In the genomic region with DNA sequence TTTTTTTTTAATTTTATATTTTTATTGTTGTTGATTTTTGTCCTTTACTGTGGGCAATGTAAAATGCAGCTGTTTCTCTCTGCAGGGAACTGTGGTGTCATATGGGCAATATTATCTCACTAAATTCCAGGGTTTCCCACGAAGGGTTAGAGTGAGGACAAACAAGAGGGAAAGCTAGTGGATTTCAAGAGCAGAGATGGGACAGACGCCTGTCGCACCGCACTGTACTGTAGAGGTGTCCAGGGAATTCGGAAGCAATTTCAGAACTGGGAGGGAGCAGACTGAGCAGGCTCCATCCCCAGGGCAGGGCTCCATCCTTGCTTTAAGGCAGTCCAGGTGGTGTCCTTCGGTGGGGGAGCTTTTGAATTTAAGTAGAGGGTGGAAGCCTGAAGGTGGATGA, we compare ENCODE assay signal across 8 mouse cellular contexts. TPM values are rescaled to one million over a fixed set of nuclear protein-coding genes. Genes with fewer than 3 reads are reported as not detected.
DNase-seq lines count a peak whose midpoint lies in the region; ATAC-seq and TF ChIP-seq lines count a peak whose summit lies in the region.

No protein-coding gene starts in this region.

- TF ChIP-seq POLR2A in testis, adult 2 months (IDR thresholded peaks at IDR 0.05; ENCODE audit: control insufficient read depth, low read depth, low read length), result no peak

- peak overlapping the region; percentile 60 for H3K4me2 ChIP-seq in heart, embryonic 11.5 days
- peak overlapping the region; percentile 55 for H3K4me2 ChIP-seq in kidney, embryonic 16.5 days (replicated peaks; ENCODE audit: low read depth, low read length)

- H3K27me3 ChIP-seq in testis, adult 2 months (ENCODE audit: control insufficient read depth, insufficient read depth, low read length), result no peaks in the 10 kb centered on the region
- H3K27me3 ChIP-seq in heart, embryonic 11.5 days (ENCODE audit: control insufficient read depth, insufficient read depth, low read length), result no peaks in the 10 kb centered on the region
- H3K27me3 ChIP-seq in kidney, embryonic 16.5 days (ENCODE audit: insufficient read depth, low read length), result no peaks in the 10 kb centered on the region
- no peaks in the 10 kb centered on the region for H3K27me3 ChIP-seq in megakaryocyte, embryonic 14.5 days (replicated peaks)

- 0 out of 2 replicates have a peak, but pooled peaks have one; percentile 40 for ATAC-seq in heart, embryonic 11.5 days (replicated peaks; ENCODE audit: insufficient number of reproducible peaks, low FRiP score, low TSS enrichment)
- ATAC-seq in kidney, embryonic 16.5 days (ENCODE audit: low FRiP score, low TSS enrichment), result peak; percentile 58; the same call in 1 of the 2 replicates

- H3K4me1 ChIP-seq in testis, adult 2 months (ENCODE audit: control insufficient read depth, insufficient read depth, low read length), result 0 out of 2 replicates have a peak, but pooled peaks cover 2% of the 10 kb centered on the region
- peaks cover 2% of the 10 kb centered on the region; the same call in 1 of the 2 replicates for H3K4me1 ChIP-seq in heart, embryonic 11.5 days (ENCODE audit: control insufficient read depth, insufficient read depth, low read length)
- peaks cover 10% of the 10 kb centered on the region; the same call in 1 of the 2 replicates for H3K4me1 ChIP-seq in kidney, embryonic 16.5 days (ENCODE audit: insufficient read depth, low read length)
- peaks cover 8% of the 10 kb centered on the region; the same call in 1 of the 2 replicates for H3K4me1 ChIP-seq in megakaryocyte, embryonic 14.5 days

- no peak for DNase-seq in testis, postnatal 10 days (ENCODE audit: low spot score)
- DNase-seq in urinary bladder, adult 2 months (ENCODE audit: low spot score), result no peak
- no peak for DNase-seq in left cerebral cortex, adult 18-20 months (ENCODE audit: low spot score in 2 of 2)
- DNase-seq in urinary bladder, postnatal 10 days (ENCODE audit: low spot score), result no peak

- WGBS in heart, embryonic 11.5 days (ENCODE audit: insufficient replicate concordance), result 21% methylated on average over 6 of the region's 6 CpGs
- WGBS in kidney, embryonic 16.5 days, result 25% methylated on average over 6 of the region's 6 CpGs

- H3K27ac ChIP-seq in testis, adult 2 months (ENCODE audit: control insufficient read depth, insufficient read depth, low read depth, low read length), result no peak overlapping the region
- H3K27ac ChIP-seq in heart, embryonic 11.5 days (ENCODE audit: low read depth, low read length), result no peak overlapping the region
- H3K27ac ChIP-seq in kidney, embryonic 16.5 days (ENCODE audit: low read length), result peak overlapping the region; percentile 52

- no peaks in the 10 kb centered on the region for H3K36me3 ChIP-seq in testis, adult 2 months (ENCODE audit: control insufficient read depth, insufficient read depth, low read length)
- H3K36me3 ChIP-seq in heart, embryonic 11.5 days (ENCODE audit: control insufficient read depth, insufficient read depth, low read length), result no peaks in the 10 kb centered on the region
- H3K36me3 ChIP-seq in kidney, embryonic 16.5 days (ENCODE audit: insufficient read depth, low read length), result no peaks in the 10 kb centered on the region; the same call in 1 of the 2 replicates
- H3K36me3 ChIP-seq in megakaryocyte, embryonic 14.5 days (replicated peaks; ENCODE audit: low read length), result peaks cover 4% of the 10 kb centered on the region

- peak overlapping the region; percentile 43; the same call in 1 of the 2 replicates for H3K9ac ChIP-seq in heart, embryonic 11.5 days (ENCODE audit: low read depth, low read length)
- H3K9ac ChIP-seq in kidney, embryonic 16.5 days (replicated peaks; ENCODE audit: low read length), result peak overlapping the region; percentile 67

- TF ChIP-seq CTCF in testis, adult 2 months (IDR thresholded peaks at IDR 0.05; ENCODE audit: control insufficient read depth, insufficient read depth, insufficient replicate concordance, low read depth, low read length), result no peak

- H3K9me3 ChIP-seq in heart, embryonic 11.5 days (replicated peaks; ENCODE audit: control insufficient read depth, low read length), result no peaks in the 10 kb centered on the region
- no peaks in the 10 kb centered on the region for H3K9me3 ChIP-seq in kidney, embryonic 16.5 days (ENCODE audit: low read length)
- H3K9me3 ChIP-seq in megakaryocyte, embryonic 14.5 days, result no peaks in the 10 kb centered on the region

- peak overlapping the region; percentile 71 for H3K4me3 ChIP-seq in testis, adult 2 months (ENCODE audit: control insufficient read depth, low read depth, low read length)
- H3K4me3 ChIP-seq in heart, embryonic 11.5 days (ENCODE audit: low read depth, low read length), result peak overlapping the region; percentile 42
- peak overlapping the region; percentile 51 for H3K4me3 ChIP-seq in kidney, embryonic 16.5 days (ENCODE audit: low read length)
- H3K4me3 ChIP-seq in megakaryocyte, embryonic 14.5 days (replicated peaks), result peak overlapping the region; percentile 90

RNA-seq across cellular contexts. Expression of a gene that starts 2.9 kb away (rescaled TPM):
- polyA plus RNA-seq in testis, adult 2 months (2012; rRNA removed), result 21.4 and 22.4 TPM in 2 replicates
- polyA plus RNA-seq in heart, embryonic 11.5 days (2014; fragmentation: Nextera tagmentation; extraction: Ambion mirVana), result 77.8 and 83.7 TPM in 2 replicates
- 158 and 163 TPM in 2 replicates for polyA plus RNA-seq in kidney, embryonic 16.5 days (2015; fragmentation: Nextera tagmentation; extraction: Ambion mirVana)
- 1.7 and 34.5 TPM in 2 replicates for polyA plus RNA-seq in megakaryocyte, embryonic 14.5 days (2012; ENCODE audit: insufficient read depth, low replicate concordance)
- polyA plus RNA-seq in urinary bladder, adult 2 months (2012; rRNA removed), result 462 and 520 TPM in 2 replicates
- 100 to 1,000 TPM; 241 to 307 TPM for total RNA-seq in left cerebral cortex, adult 18-20 months (2021)

RNA-seq across cellular contexts. Expression of a gene that starts 32.1 kb away (rescaled TPM):
- polyA plus RNA-seq in testis, adult 2 months (2012; rRNA removed), result 0.70 and 0.77 TPM in 2 replicates
- 0.18 and 0.27 TPM in 2 replicates for polyA plus RNA-seq in heart, embryonic 11.5 days (2014; fragmentation: Nextera tagmentation; extraction: Ambion mirVana)
- polyA plus RNA-seq in kidney, embryonic 16.5 days (2015; fragmentation: Nextera tagmentation; extraction: Ambion mirVana), result 0.46 TPM in 1 of 2 replicates, not detected in the other
- not detected in 2 replicates for polyA plus RNA-seq in megakaryocyte, embryonic 14.5 days (2012; ENCODE audit: insufficient read depth, low replicate concordance)
- 1.7 and 2.4 TPM in 2 replicates for polyA plus RNA-seq in urinary bladder, adult 2 months (2012; rRNA removed)
- total RNA-seq in left cerebral cortex, adult 18-20 months (2021), result not detected
